Mouse (Mus musculus) MEL (cell line): ENCODE results near the gene Fem1a. TPM values are rescaled to one million over a fixed set of nuclear protein-coding genes. Genes with fewer than 3 reads are reported as not detected.
A peak's percentile ranks its signal among the peaks of the same experiment; 100 is the strongest.

ENCODE experiments used
- DNase-seq: peaks from one replicate; pipeline ENCODE4 v3.0.0; 2011; ENCODE audit warnings: low read depth, low spot score
- H3K27ac ChIP-seq: 2 replicates; pipeline ENCODE4 v1.5.1; 2012; ENCODE audit warnings: low read depth, mild to moderate bottlenecking, control low read depth, low read length, moderate library complexity; ENCODE audit not compliant: control insufficient read depth
- H3K27me3 ChIP-seq, 2 experiments: fragments of 150-350 bp in 1 of 2; sonication (generic) in 1 of 2; 2 replicates each; pipeline ENCODE4 v1.6.1; 2012; ENCODE audit warnings: low read length in 2 of 2, mild to moderate bottlenecking in 2 of 2, improper control_type of control experiment in 1 of 2, moderate library complexity in 1 of 2; ENCODE audit not compliant: insufficient read depth in 2 of 2, control insufficient read depth in 1 of 2
- H3K36me3 ChIP-seq, 2 experiments: 2 replicates each; pipeline ENCODE4 v1.6.1; 2012 to 2014; ENCODE audit warnings: low read length in 2 of 2, improper control_type of control experiment in 1 of 2, inconsistent platforms in 1 of 2, mild to moderate bottlenecking in 1 of 2; ENCODE audit not compliant: insufficient read depth in 2 of 2, control insufficient read depth in 1 of 2
- H3K4me1 ChIP-seq, 2 experiments: fragments of 150-350 bp in 1 of 2; sonication (generic) in 1 of 2; 2 replicates each; pipeline ENCODE4 v1.6.1; 2012; ENCODE audit warnings: low read length in 2 of 2, improper control_type of control experiment in 1 of 2, mild to moderate bottlenecking in 1 of 2; ENCODE audit not compliant: insufficient read depth in 2 of 2, control insufficient read depth in 1 of 2
- H3K4me3 ChIP-seq, 2 experiments: fragments of 150-350 bp in 1 of 2; sonication (generic) in 1 of 2; 2 replicates each; pipeline ENCODE4 v1.5.1; 2012; ENCODE audit warnings: low read depth in 2 of 2, low read length in 2 of 2, mild to moderate bottlenecking in 2 of 2, moderate library complexity in 2 of 2, control low read depth in 1 of 2, improper control_type of control experiment in 1 of 2; ENCODE audit not compliant: control insufficient read depth in 1 of 2, insufficient read depth in 1 of 2
- H3K79me2 ChIP-seq: 2 replicates; pipeline ENCODE4 v1.6.1; 2012; ENCODE audit warnings: mild to moderate bottlenecking, low read length, moderate library complexity; ENCODE audit not compliant: control insufficient read depth, poor library complexity, insufficient read depth
- H3K9ac ChIP-seq: 2 replicates; pipeline ENCODE4 v1.6.1; 2012; ENCODE audit warnings: low read depth, mild to moderate bottlenecking, control low read depth, low read length, moderate library complexity; ENCODE audit not compliant: control insufficient read depth, poor library complexity, severe bottlenecking
- H3K9me3 ChIP-seq: fragments of 150-350 bp; sonication (generic); replicated peaks from 2 replicates; pipeline ENCODE4 v1.6.1; 2012; ENCODE audit warnings: mild to moderate bottlenecking, low read length, improper control_type of control experiment, moderate library complexity; ENCODE audit not compliant: insufficient read depth
- CHD1 ChIP-seq: IDR thresholded peaks from 2 replicates; pipeline ENCODE4 v1.6.1; 2012; ENCODE audit warnings: low read depth, mild to moderate bottlenecking, inconsistent platforms, low read length, improper control_type of control experiment
- CHD2 ChIP-seq: IDR thresholded peaks from 2 replicates; pipeline ENCODE4 v1.6.1; 2011; ENCODE audit warnings: low read length, improper control_type of control experiment
- E2F4 ChIP-seq: IDR thresholded peaks from 2 replicates; pipeline ENCODE4 v1.6.1; 2011; ENCODE audit warnings: low read depth, low read length, improper control_type of control experiment, borderline replicate concordance
- EP300 ChIP-seq, 2 experiments: IDR thresholded peaks; 2 replicates each; pipeline ENCODE4 v1.6.1; 2011; ENCODE audit warnings: improper control_type of control experiment in 2 of 2, low read length in 2 of 2, low read depth in 1 of 2, mild to moderate bottlenecking in 1 of 2
- GABPA ChIP-seq: IDR thresholded peaks from 2 replicates; pipeline ENCODE4 v1.6.1; 2012; ENCODE audit warnings: low read depth, mild to moderate bottlenecking, inconsistent platforms, low read length, improper control_type of control experiment, moderate library complexity
- GATA1 ChIP-seq: IDR thresholded peaks from 2 replicates; pipeline ENCODE4 v1.6.1; 2011; ENCODE audit warnings: low read depth, low read length, improper control_type of control experiment
- JUND ChIP-seq: IDR thresholded peaks from 2 replicates; pipeline ENCODE4 v1.6.1; 2011; ENCODE audit warnings: low read depth, mild to moderate bottlenecking, improper control_type of control experiment, low read length
- KAT2A ChIP-seq: conservative IDR thresholded peaks from 2 replicates; pipeline ENCODE4 v1.6.1; 2012; ENCODE audit warnings: low read depth, low read length, improper control_type of control experiment, inconsistent platforms
- MAZ ChIP-seq: IDR thresholded peaks from 2 replicates; pipeline ENCODE4 v1.6.1; 2012; ENCODE audit warnings: low read depth, mild to moderate bottlenecking, inconsistent platforms, low read length, improper control_type of control experiment
- MEF2A ChIP-seq: IDR thresholded peaks from 2 replicates; pipeline ENCODE4 v1.6.1; 2014; ENCODE audit warnings: low read depth, mild to moderate bottlenecking, inconsistent platforms, low read length, improper control_type of control experiment; ENCODE audit not compliant: poor library complexity, insufficient replicate concordance, severe bottlenecking; ENCODE audit errors: extremely low read depth
- MXI1 ChIP-seq: IDR thresholded peaks from 2 replicates; pipeline ENCODE4 v1.6.1; 2011; ENCODE audit warnings: mild to moderate bottlenecking, low read depth, low read length, improper control_type of control experiment
- POLR2AphosphoS2 ChIP-seq: IDR thresholded peaks from 2 replicates; pipeline ENCODE4 v1.6.1; 2011; ENCODE audit warnings: low read length, improper control_type of control experiment
- RCOR1 ChIP-seq: IDR thresholded peaks from 2 replicates; pipeline ENCODE4 v1.6.1; 2012; ENCODE audit warnings: low read depth, mild to moderate bottlenecking, inconsistent platforms, low read length, improper control_type of control experiment
- SIN3A ChIP-seq: IDR thresholded peaks from 2 replicates; pipeline ENCODE4 v1.6.1; 2012; ENCODE audit warnings: low read length, improper control_type of control experiment, inconsistent platforms
- SMC3 ChIP-seq: IDR thresholded peaks from 2 replicates; pipeline ENCODE4 v1.6.1; 2011; ENCODE audit warnings: low read depth, low read length, improper control_type of control experiment
- TAL1 ChIP-seq: IDR thresholded peaks from 2 replicates; pipeline ENCODE4 v1.6.1; 2012; ENCODE audit warnings: mild to moderate bottlenecking, inconsistent platforms, low read length, moderate library complexity, mixed read lengths
- TCF12 ChIP-seq: IDR thresholded peaks from 2 replicates; pipeline ENCODE4 v1.6.1; 2014; ENCODE audit warnings: low read depth, mild to moderate bottlenecking, inconsistent platforms, low read length, improper control_type of control experiment, moderate library complexity
- USF1 ChIP-seq: IDR thresholded peaks from 2 replicates; pipeline ENCODE4 v1.6.1; 2014; ENCODE audit warnings: low read depth, mild to moderate bottlenecking, inconsistent platforms, low read length, improper control_type of control experiment, moderate library complexity
- ZC3H11A ChIP-seq: IDR thresholded peaks from 2 replicates; pipeline ENCODE4 v1.6.1; 2012; ENCODE audit warnings: low read depth, mild to moderate bottlenecking, inconsistent platforms, low read length, improper control_type of control experiment
- polyA plus RNA-seq, 2 experiments: library from polyadenylated mRNA; stranded (reverse) in 1 of 2; unstranded in 1 of 2; fragments of >175 nt in 1 of 2; fragments of >200 nt in 1 of 2; gene quantifications; 2 replicates each; pipeline versions ENCODE4 v1.2.1 to v1.2.4; 2012; ENCODE audit warnings: low replicate concordance in 2 of 2, low read depth in 1 of 2; ENCODE audit not compliant: insufficient read length in 2 of 2, insufficient read depth in 1 of 2, missing spikeins in 1 of 2
- total RNA-seq: library from RNA; depleted of rRNA; stranded (reverse); fragments of 300-350 nt; gene quantifications from 2 replicates; pipeline ENCODE4 v1.2.3, GENCODE M21; 2012

Gene Fem1a
- total and polyA plus RNA-seq, 3 experiments = 17.1 to 21.5 TPM; not detected in 1

DNA sequence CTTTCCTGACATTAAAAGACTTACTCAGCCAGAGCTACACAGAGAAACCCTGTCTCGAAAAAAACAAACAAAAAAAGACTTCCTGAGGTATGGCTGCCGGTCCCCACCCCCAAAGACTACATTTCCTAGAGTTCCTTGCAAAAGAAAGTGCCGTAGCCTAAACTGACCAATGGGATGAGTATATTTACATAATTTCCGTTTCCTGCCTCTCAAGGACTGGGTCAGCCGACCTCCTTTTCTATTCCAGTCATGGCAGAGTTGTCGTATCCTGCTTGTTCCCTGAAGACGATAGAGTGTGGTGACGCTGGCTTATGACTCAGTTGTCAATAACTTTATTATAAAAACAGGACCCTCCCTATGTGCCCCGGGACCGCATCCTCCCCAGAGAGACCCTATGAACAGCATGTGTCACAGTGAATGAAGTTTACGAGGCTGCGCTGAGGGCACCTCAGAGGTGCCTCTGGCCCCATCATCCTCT, 12.6 kb downstream of the Fem1a start (continued):
- TF ChIP-seq TCF12 = peak; percentile 15; the same call in 1 of the 2 replicates
- TF ChIP-seq CHD2 = peak; percentile 47; the same call in 1 of the 2 replicates
- TF ChIP-seq, all 39 proteins: peak for 15

DNA sequence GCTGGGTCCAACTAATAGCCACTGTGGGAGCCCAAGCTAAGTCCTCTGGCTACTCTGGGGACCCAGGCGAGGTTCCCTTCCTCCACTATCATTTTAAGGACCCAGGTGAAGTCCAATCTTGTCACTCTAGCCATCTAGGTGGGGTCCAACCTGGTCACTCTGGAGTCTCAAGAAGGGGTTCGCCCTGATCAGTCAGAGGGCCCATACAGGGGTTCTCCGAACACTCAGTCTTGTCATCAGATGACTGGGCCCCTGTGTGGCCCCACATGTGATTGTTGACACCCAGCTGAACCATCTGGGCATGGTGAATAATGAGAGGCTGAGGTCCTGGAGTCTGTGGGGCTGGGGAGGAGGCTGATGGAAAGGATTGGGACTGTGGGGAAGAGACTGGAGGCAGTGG, 13.1 kb downstream of the Fem1a start:
- Histone ChIP-seq H3K9ac (peak overlapping the region; percentile 88), H3K27me3 (no peaks in the 10 kb centered on the region), H3K27ac (peak overlapping the region; percentile 83), H3K4me1 (peaks cover 0 to 13% of the 10 kb centered on the region in 2 experiments; a peak in 2 of 4 replicates), H3K36me3 (peaks cover 0 to 7% of the 10 kb centered on the region in 2 experiments; a peak in 3 of 4 replicates), H3K79me2 (peaks cover 2% of the 10 kb centered on the region; the same call in 1 of the 2 replicates), H3K9me3 (no peaks in the 10 kb centered on the region), H3K4me3 (peak overlapping the region in 1 of 2 experiments; percentile 74; a peak in 3 of 4 replicates)
- DNase-seq = no peak
- TF ChIP-seq GATA1 = no peak
- TF ChIP-seq MEF2A = no peak
- no peak for TF ChIP-seq ZC3H11A
- TF ChIP-seq RCOR1 = no peak
- no peak for TF ChIP-seq E2F4
- no peak for TF ChIP-seq USF1
- no peak for TF ChIP-seq MXI1
- no peak for TF ChIP-seq JUND
- no peak for TF ChIP-seq GABPA
- no peak for TF ChIP-seq SIN3A
- TF ChIP-seq CHD1 = no peak
- no peak for TF ChIP-seq EP300 (IDR thresholded peaks at IDR 0.05; ENCODE audit: low read depth in 1 of 2, low read length in 2 of 2)
- no peak for TF ChIP-seq SMC3
- no peak for TF ChIP-seq MAZ
- no peak for TF ChIP-seq POLR2AphosphoS2
- no peak for TF ChIP-seq TAL1
- TF ChIP-seq KAT2A = no peak
